ENCODE assay signal across 23 mouse cellular contexts in the genomic region with DNA sequence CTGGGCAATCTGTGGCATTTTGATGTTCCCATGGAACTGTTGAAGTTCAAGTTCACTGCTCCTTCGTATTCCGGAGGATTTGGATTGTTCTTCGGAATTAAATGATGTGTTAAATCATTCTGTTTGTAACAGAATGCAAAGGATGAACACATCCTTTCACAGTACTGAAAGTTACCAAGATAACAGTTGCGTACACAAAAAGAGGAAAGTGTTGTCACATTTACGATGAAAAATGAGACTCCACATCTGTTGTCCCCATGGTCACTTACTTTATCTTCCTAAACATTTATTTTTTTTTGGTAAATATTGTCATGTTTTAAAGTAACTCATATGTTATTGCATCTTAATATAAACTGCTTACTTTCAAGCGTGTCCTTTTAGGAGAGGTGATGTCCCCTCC. TPM values are rescaled to one million over a fixed set of nuclear protein-coding genes. Genes with fewer than 3 reads are reported as not detected.
"Had no signal": no experiment of that assay in that cellular context is flagged by ENCODE, and none has a peak within 500 bp of the region (broad histone marks: within the 10 kb centered on the region; RNA-seq: fewer than 3 reads in every experiment).

No protein-coding gene starts in this region.

- H3K4me1 ChIP-seq: liver, embryonic 12.5 days; midbrain, embryonic 10.5 days; midbrain, embryonic 12.5 days; neural tube, embryonic 13.5 days; neural tube, embryonic 15.5 days had no signal

- ATAC-seq: liver, embryonic 12.5 days; midbrain, embryonic 16.5 days had no signal

- H3K9ac ChIP-seq: liver, embryonic 12.5 days; liver, embryonic 14.5 days; midbrain, embryonic 12.5 days; neural tube, embryonic 13.5 days; neural tube, embryonic 15.5 days had no signal

- H3K4me2 ChIP-seq: liver, embryonic 12.5 days; midbrain, embryonic 12.5 days; neural tube, embryonic 13.5 days; neural tube, embryonic 15.5 days had no signal

- H3K9me3 ChIP-seq: liver, embryonic 12.5 days; midbrain, embryonic 10.5 days; midbrain, embryonic 12.5 days; neural tube, embryonic 13.5 days; neural tube, embryonic 15.5 days had no signal

- H3K27me3 ChIP-seq: liver, embryonic 12.5 days; midbrain, embryonic 12.5 days; neural tube, embryonic 13.5 days; neural tube, embryonic 15.5 days had no signal

- H3K27ac ChIP-seq: liver, embryonic 12.5 days; liver, embryonic 14.5 days; midbrain, embryonic 10.5 days; midbrain, embryonic 12.5 days; neural tube, embryonic 13.5 days; neural tube, embryonic 15.5 days had no signal

- H3K36me3 ChIP-seq: liver, embryonic 12.5 days; midbrain, embryonic 10.5 days; midbrain, embryonic 12.5 days; neural tube, embryonic 13.5 days; neural tube, embryonic 15.5 days had no signal

- DNase-seq: lung, postnatal 10 days; lung, postnatal 4 days; midbrain, embryonic 14.5 days; retina, postnatal 1 day; right cerebral cortex, adult 18-20 months; right cerebral cortex, postnatal 25 days; right cerebral cortex, postnatal 4 days; spleen, adult 18-20 months; thymus, adult 18-20 months; thymus, postnatal 14 days; thymus, postnatal 36 days had no signal

- H3K4me3 ChIP-seq: liver, embryonic 12.5 days; midbrain, embryonic 10.5 days; midbrain, embryonic 12.5 days; myocyte; neural tube, embryonic 13.5 days; neural tube, embryonic 15.5 days had no signal

RNA-seq across cellular contexts. Expression of gene Htr5b, which starts 56.6 kb away (rescaled TPM):
- polyA plus RNA-seq: liver, adult 2 months; liver, embryonic 12.5 days; liver, embryonic 14.5 days; liver, embryonic 16.5 days; myocyte; small intestine, adult 2 months; stomach, embryonic 14.5 days had no signal
